Mouse (Mus musculus): ENCODE results near the gene Cdh4.

GRCm38 (mm10) chr2:179541096-179541495 lies 98.9 kb downstream of the Cdh4 start:
- no peak for TF ChIP-seq CTCF (IDR thresholded peaks at IDR 0.05; ENCODE audit: low read depth, low read length)
- TF ChIP-seq GATA1 (IDR thresholded peaks at IDR 0.05; ENCODE audit: borderline replicate concordance, low read length) = no peak
- no peak for TF ChIP-seq GATA2 (IDR thresholded peaks at IDR 0.05; ENCODE audit: borderline replicate concordance, low read depth, low read length)
- TF ChIP-seq TAL1 (conservative IDR thresholded peaks at IDR 0.05; ENCODE audit: low read depth, low read length) = no peak
- no peak for TF ChIP-seq POLR2AphosphoS5 (IDR thresholded peaks at IDR 0.05; ENCODE audit: insufficient replicate concordance, low read depth, low read length)
